Comparison of ENCODE assay signal across 8 mouse cellular contexts in the genomic region with DNA sequence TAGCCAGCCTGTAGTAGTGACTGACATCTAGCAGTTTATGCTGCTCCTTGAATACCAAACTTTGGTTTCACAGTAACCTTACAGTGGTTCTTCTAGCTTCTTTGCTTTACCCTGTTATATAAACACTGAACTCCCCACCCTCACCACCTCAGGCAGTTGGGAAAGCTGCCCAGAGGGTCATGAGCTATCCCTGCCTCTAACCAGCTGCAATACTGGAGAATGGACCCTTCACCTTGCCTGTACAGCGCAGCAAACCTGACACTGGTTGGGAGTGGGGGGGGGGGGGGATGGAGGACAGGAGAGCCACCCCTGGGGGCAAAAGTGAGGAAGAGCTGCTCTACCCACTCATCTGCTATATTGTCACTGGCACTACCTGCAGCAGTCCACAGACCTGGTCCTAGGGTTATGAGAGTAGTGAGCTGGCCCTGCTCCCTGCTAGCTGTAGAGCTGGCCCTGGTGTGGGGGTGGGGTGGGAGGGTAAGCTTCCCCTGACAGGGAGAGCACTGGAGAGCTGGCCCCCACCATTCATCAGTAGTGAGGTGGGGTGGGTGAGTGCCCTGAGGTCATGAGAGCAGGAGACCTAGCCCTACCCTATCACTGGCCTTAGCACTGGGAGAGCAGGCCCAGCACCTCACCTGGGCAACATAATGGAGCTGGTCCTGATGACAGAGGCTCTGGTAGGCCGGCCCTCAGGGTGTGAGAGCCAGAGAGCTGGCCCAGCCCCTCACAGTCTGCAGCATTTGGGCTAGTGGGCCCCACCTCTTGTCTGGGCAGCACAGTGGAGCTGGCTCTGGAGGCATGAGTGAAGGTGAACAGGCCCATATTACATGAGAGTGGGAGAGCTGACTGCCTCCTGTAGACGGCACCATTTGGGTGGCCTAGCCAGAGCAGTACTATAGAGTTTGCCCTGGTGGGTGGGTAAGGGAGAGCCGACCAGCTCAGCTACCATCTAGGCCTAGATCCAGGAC. TPM values are rescaled to one million over a fixed set of nuclear protein-coding genes. Genes with fewer than 3 reads are reported as not detected.
A peak's percentile ranks its signal among the peaks of the same experiment; 100 is the strongest.
DNase-seq lines count a peak whose midpoint lies in the region; ATAC-seq and TF ChIP-seq lines count a peak whose summit lies in the region.

No protein-coding gene starts in this region.

- peak; percentile 6 for DNase-seq in retina, postnatal 1 day
- DNase-seq in retina, embryonic 14.5 days (ENCODE audit: low spot score): no peak
- peak; percentile 34 for DNase-seq in limb, embryonic 10.5 days (ENCODE audit: low spot score)
- DNase-seq in midbrain, postnatal 0 days (ENCODE audit: low spot score): no peak
- no peak for DNase-seq in MN1 (ENCODE audit: low spot score)
- no peak for DNase-seq in adrenal gland, postnatal 10 days
- no peak for DNase-seq in ovary, postnatal 36 days (ENCODE audit: low spot score)

- H3K4me2 ChIP-seq in midbrain, postnatal 0 days (ENCODE audit: low read depth, low read length, poor library complexity, severe bottlenecking): no peak overlapping the region

- no peak for TF ChIP-seq CTCF in midbrain, postnatal 0 days (IDR thresholded peaks at IDR 0.05)

- ATAC-seq in granulocyte monocyte progenitor cell, adult 5-6 weeks (replicated peaks; ENCODE audit: poor library complexity, severe bottlenecking): peak; percentile 28
- ATAC-seq in midbrain, postnatal 0 days (ENCODE audit: low FRiP score): peak; percentile 58

- WGBS in limb, embryonic 10.5 days: 56% methylated on average over 4 of the region's 4 CpGs
- 74% methylated on average over 4 of the region's 4 CpGs for WGBS in midbrain, postnatal 0 days

- H3K36me3 ChIP-seq in limb, embryonic 10.5 days: peaks cover 62% of the 10 kb centered on the region
- H3K36me3 ChIP-seq in midbrain, postnatal 0 days (ENCODE audit: insufficient read depth, low read length): peaks cover 13% of the 10 kb centered on the region

- no peaks in the 10 kb centered on the region for H3K4me1 ChIP-seq in limb, embryonic 10.5 days
- no peaks in the 10 kb centered on the region for H3K4me1 ChIP-seq in midbrain, postnatal 0 days (ENCODE audit: insufficient read depth, low read length)

- no peaks in the 10 kb centered on the region for H3K27me3 ChIP-seq in limb, embryonic 10.5 days (ENCODE audit: low read depth, poor library complexity, severe bottlenecking)
- H3K27me3 ChIP-seq in midbrain, postnatal 0 days (ENCODE audit: insufficient read depth, low read length): no peaks in the 10 kb centered on the region

- no peak overlapping the region for H3K9ac ChIP-seq in midbrain, postnatal 0 days (replicated peaks; ENCODE audit: low read length, poor library complexity, severe bottlenecking)

- H3K9me3 ChIP-seq in limb, embryonic 10.5 days (replicated peaks): no peaks in the 10 kb centered on the region
- H3K9me3 ChIP-seq in midbrain, postnatal 0 days (ENCODE audit: low read length): no peaks in the 10 kb centered on the region

- H3K4me3 ChIP-seq in limb, embryonic 10.5 days: no peak overlapping the region
- no peak overlapping the region for H3K4me3 ChIP-seq in midbrain, postnatal 0 days (ENCODE audit: low read depth, low read length)

- H3K27ac ChIP-seq in limb, embryonic 10.5 days: no peak overlapping the region
- no peak overlapping the region for H3K27ac ChIP-seq in midbrain, postnatal 0 days (ENCODE audit: low read depth, low read length)

RNA-seq across cellular contexts. Expression of a gene that starts 14.9 kb away (rescaled TPM):
- total RNA-seq in granulocyte monocyte progenitor cell, adult 5-6 weeks (2014; fragmentation: Nextera tagmentation): 37.7 and 40.4 TPM in 2 replicates
- total RNA-seq in granulocyte monocyte progenitor cell, adult 5-6 weeks (2017): 41.8 and 46.1 TPM in 2 replicates
- polyA plus RNA-seq in limb, embryonic 10.5 days (2016; fragmentation: Nextera tagmentation; extraction: Ambion mirVana): 61.4 and 64.2 TPM in 2 replicates
- 15.1 and 25.4 TPM in 2 replicates for total RNA-seq in midbrain, postnatal 0 days (2014; rRNA removed)
- polyA plus RNA-seq in midbrain, postnatal 0 days (2015; fragmentation: Nextera tagmentation; extraction: Ambion mirVana): 60.2 and 67.1 TPM in 2 replicates
- total RNA-seq in adrenal gland, postnatal 10 days (2021): 100 to 1,000 TPM; 125 to 155 TPM

RNA-seq across cellular contexts. Expression of a gene that starts 15.0 kb away (rescaled TPM):
- total RNA-seq in granulocyte monocyte progenitor cell, adult 5-6 weeks (2014; fragmentation: Nextera tagmentation): 166 and 184 TPM in 2 replicates
- 57.0 and 63.6 TPM in 2 replicates for total RNA-seq in granulocyte monocyte progenitor cell, adult 5-6 weeks (2017)
- 10.0 and 12.5 TPM in 2 replicates for polyA plus RNA-seq in limb, embryonic 10.5 days (2016; fragmentation: Nextera tagmentation; extraction: Ambion mirVana)
- 52.2 and 61.8 TPM in 2 replicates for total RNA-seq in midbrain, postnatal 0 days (2014; rRNA removed)
- 16.3 and 18.2 TPM in 2 replicates for polyA plus RNA-seq in midbrain, postnatal 0 days (2015; fragmentation: Nextera tagmentation; extraction: Ambion mirVana)
- 100 to 1,000 TPM; 149 to 152 TPM for total RNA-seq in adrenal gland, postnatal 10 days (2021)

RNA-seq across cellular contexts. Expression of a gene that starts 15.1 kb away (rescaled TPM):
- 48.4 and 84.7 TPM in 2 replicates for total RNA-seq in granulocyte monocyte progenitor cell, adult 5-6 weeks (2014; fragmentation: Nextera tagmentation)
- 51.8 and 57.7 TPM in 2 replicates for total RNA-seq in granulocyte monocyte progenitor cell, adult 5-6 weeks (2017)
- 74.4 and 74.5 TPM in 2 replicates for polyA plus RNA-seq in limb, embryonic 10.5 days (2016; fragmentation: Nextera tagmentation; extraction: Ambion mirVana)
- 26.6 and 27.0 TPM in 2 replicates for total RNA-seq in midbrain, postnatal 0 days (2014; rRNA removed)
- polyA plus RNA-seq in midbrain, postnatal 0 days (2015; fragmentation: Nextera tagmentation; extraction: Ambion mirVana): 25.5 and 28.5 TPM in 2 replicates
- 10 to 100 TPM; 23.1 to 31.6 TPM for total RNA-seq in adrenal gland, postnatal 10 days (2021)

RNA-seq across cellular contexts. Expression of a gene that starts 28.5 kb away (rescaled TPM):
- not detected in 2 replicates for total RNA-seq in granulocyte monocyte progenitor cell, adult 5-6 weeks (2014; fragmentation: Nextera tagmentation)
- not detected in 2 replicates for total RNA-seq in granulocyte monocyte progenitor cell, adult 5-6 weeks (2017)
- polyA plus RNA-seq in limb, embryonic 10.5 days (2016; fragmentation: Nextera tagmentation; extraction: Ambion mirVana): 0.09 TPM in 1 of 2 replicates, not detected in the other
- 13.5 and 13.8 TPM in 2 replicates for total RNA-seq in midbrain, postnatal 0 days (2014; rRNA removed)
- polyA plus RNA-seq in midbrain, postnatal 0 days (2015; fragmentation: Nextera tagmentation; extraction: Ambion mirVana): 7.7 and 9.4 TPM in 2 replicates
- total RNA-seq in adrenal gland, postnatal 10 days (2021): 1 to 10 TPM; 1.2 to 1.4 TPM

RNA-seq across cellular contexts. Expression of a gene that starts 54.7 kb away (rescaled TPM):
- 148 and 183 TPM in 2 replicates for total RNA-seq in granulocyte monocyte progenitor cell, adult 5-6 weeks (2014; fragmentation: Nextera tagmentation)
- total RNA-seq in granulocyte monocyte progenitor cell, adult 5-6 weeks (2017): 214 and 286 TPM in 2 replicates
- polyA plus RNA-seq in limb, embryonic 10.5 days (2016; fragmentation: Nextera tagmentation; extraction: Ambion mirVana): 170 and 188 TPM in 2 replicates
- total RNA-seq in midbrain, postnatal 0 days (2014; rRNA removed): 2.3 and 9.4 TPM in 2 replicates
- 10.2 and 11.6 TPM in 2 replicates for polyA plus RNA-seq in midbrain, postnatal 0 days (2015; fragmentation: Nextera tagmentation; extraction: Ambion mirVana)
- total RNA-seq in adrenal gland, postnatal 10 days (2021): 10 to 100 TPM; 19.9 to 31.3 TPM

Comparison
In these comparisons a context has a peak if more than half of its experiments do, and no peak if none do; other contexts are left out.
1. DNase-seq: peak in retina, postnatal 1 day (single experiment) and limb, embryonic 10.5 days (single experiment); none in retina, embryonic 14.5 days (single experiment), midbrain, postnatal 0 days (single experiment), MN1 (single experiment), adrenal gland, postnatal 10 days (single experiment) and ovary, postnatal 36 days (single experiment).